Mouse (Mus musculus) E14TG2a.4 (cell line): ENCODE data around the gene Atf6.

ENCODE experiments used
- CTCF ChIP-seq: conservative IDR thresholded peaks from 2 replicates; pipeline ENCODE4 v1.5.1; 2014; ENCODE audit warnings: low read length
- POU5F1 ChIP-seq: IDR thresholded peaks from 2 replicates; pipeline ENCODE4 v1.6.1; 2014; ENCODE audit warnings: low read length, borderline replicate concordance

DNA sequence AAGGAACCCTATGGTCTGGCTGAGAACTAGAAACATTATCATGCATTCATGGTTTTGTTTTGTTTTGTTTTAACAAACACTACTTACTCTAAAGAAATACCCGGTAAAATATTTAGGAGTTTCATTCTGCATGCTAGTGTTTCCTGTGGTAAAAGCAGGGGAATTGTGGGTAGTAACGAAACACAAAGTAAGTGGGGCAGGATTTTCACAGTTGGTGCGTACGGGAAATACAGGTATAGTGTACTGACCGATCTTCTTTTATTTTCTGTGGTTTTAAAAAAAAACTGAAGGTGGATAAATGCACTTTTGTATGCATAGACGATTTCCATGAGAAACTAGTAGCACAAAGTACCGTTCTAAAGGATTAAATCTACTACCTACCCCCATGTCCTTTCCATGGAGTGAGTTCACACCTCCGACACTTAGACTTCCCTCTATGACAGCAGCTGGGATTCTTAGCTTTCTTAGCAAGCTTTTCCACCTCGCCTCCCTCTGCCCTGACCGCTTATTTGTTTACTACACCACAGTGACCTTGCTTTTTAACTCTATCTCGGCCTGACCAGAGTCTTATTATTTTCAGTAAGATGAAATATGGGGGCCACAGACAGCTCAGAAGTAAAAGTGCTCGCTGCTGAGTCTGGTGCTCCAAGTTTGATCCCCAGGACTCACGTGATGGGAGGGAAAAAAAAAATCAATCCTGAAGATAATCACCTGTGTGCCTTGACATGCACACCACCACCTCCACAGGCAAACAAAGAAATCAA, 5.7 kb downstream of the Atf6 start:
- TF ChIP-seq CTCF (no peak), POU5F1 (no peak)
